In the genomic region with DNA sequence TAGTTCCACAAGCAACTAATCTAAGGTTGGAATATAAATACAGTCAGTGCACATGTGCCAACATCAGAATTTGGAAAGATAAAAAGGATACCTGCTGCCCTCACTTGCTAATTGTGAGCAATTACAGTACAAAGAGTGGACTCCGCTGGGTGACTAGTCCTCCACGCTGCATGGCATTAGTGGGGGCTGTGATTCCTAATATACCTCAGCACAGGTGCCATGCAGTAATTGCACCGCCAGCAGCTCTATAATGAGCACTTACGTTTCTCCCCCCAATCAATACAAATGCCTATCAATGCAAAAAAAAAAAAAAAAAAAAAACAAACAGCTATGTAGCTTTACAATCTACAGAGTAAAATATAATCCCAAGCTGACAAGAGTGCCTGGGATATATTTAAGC, we compare ENCODE assay signal across 20 mouse cellular contexts.
"Had no signal": no experiment of that assay in that cellular context is flagged by ENCODE, and none has a peak within 500 bp of the region (broad histone marks: within the 10 kb centered on the region; RNA-seq: fewer than 3 reads in every experiment).

No protein-coding gene starts in this region.

- H3K27ac ChIP-seq: lung, embryonic 15.5 days; macrophage; midbrain, embryonic 13.5 days; neural tube, embryonic 12.5 days had no signal

- H3K36me3 ChIP-seq: lung, embryonic 15.5 days; midbrain, embryonic 13.5 days; neural tube, embryonic 12.5 days had no signal

- DNase-seq: liver, postnatal 0 days; lung, adult 2 months; lung, postnatal 14 days; lung, postnatal 36 days; retina, postnatal 1 day; right cerebral cortex, adult 18-20 months; right cerebral cortex, postnatal 25 days; right cerebral cortex, postnatal 4 days; spleen, adult 18-20 months; thymus, adult 18-20 months; thymus, postnatal 14 days; thymus, postnatal 36 days had no signal

- H3K27me3 ChIP-seq: lung, embryonic 15.5 days; megakaryocyte, embryonic 14.5 days; midbrain, embryonic 13.5 days; neural tube, embryonic 12.5 days had no signal

- ATAC-seq: liver, postnatal 0 days; lung, postnatal 0 days; midbrain, embryonic 13.5 days; midbrain, embryonic 16.5 days had no signal

- H3K4me1 ChIP-seq: lung, embryonic 15.5 days; megakaryocyte, embryonic 14.5 days; midbrain, embryonic 13.5 days; neural tube, embryonic 12.5 days had no signal

- H3K4me3 ChIP-seq: lung, embryonic 15.5 days; megakaryocyte, embryonic 14.5 days; midbrain, embryonic 13.5 days; neural tube, embryonic 12.5 days had no signal

- H3K4me2 ChIP-seq: lung, embryonic 15.5 days; midbrain, embryonic 11.5 days; midbrain, embryonic 13.5 days; neural tube, embryonic 12.5 days had no signal

- H3K9ac ChIP-seq: liver, postnatal 0 days; lung, embryonic 15.5 days; midbrain, embryonic 13.5 days; neural tube, embryonic 12.5 days had no signal

- H3K9me3 ChIP-seq: lung, embryonic 15.5 days; megakaryocyte, embryonic 14.5 days; midbrain, embryonic 13.5 days; neural tube, embryonic 12.5 days had no signal
